Mouse (Mus musculus) layer of hippocampus, adult 8-10 months (tissue): ENCODE measurements around the gene Fam234b. TPM values are rescaled to one million over a fixed set of nuclear protein-coding genes. Genes with fewer than 3 reads are reported as not detected.

ENCODE experiments used
- DNase-seq, 2 experiments: peaks; one replicate each; pipeline ENCODE4 v3.0.0; 2022; ENCODE audit warnings: low spot score in 2 of 2
- total RNA-seq, 4 experiments: library from RNA; stranded (reverse); gene quantifications; 2 replicates each; pipeline ENCODE4 v1.2.4; 2022

Gene Fam234b
- total RNA-seq, 4 experiments from 2014 or later: 137 to 162 (median 153) TPM

DNA sequence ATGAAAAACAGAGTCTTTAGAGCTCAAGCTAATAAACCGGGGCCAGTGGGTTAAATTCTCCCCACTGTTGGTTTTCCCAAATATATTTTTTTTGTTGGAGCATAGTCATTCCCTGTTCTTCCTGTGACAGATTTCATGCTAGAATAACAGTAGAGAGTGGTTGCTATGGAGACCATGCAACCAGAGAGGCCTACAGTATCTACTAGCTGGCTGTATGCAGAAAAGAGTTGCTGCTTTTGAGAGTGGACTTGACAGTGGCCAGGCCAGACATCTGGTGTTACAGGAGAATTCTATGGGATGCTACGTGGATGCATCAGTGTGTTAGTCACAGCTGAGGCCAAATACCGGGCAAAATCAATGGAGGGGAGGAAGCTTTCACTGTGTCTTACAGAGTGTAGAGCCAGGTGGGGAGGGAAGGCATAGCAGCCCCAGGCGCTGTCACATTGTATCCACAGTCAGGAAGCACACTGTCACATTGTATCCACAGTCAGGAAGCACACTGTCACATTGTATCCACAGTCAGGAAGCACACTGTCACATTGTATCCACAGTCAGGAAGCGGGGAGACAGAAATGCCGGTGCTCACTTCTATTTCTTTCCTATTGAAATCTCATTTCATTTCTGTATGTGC, 26.1 kb downstream of the Fam234b start:
- no peak for DNase-seq

DNA sequence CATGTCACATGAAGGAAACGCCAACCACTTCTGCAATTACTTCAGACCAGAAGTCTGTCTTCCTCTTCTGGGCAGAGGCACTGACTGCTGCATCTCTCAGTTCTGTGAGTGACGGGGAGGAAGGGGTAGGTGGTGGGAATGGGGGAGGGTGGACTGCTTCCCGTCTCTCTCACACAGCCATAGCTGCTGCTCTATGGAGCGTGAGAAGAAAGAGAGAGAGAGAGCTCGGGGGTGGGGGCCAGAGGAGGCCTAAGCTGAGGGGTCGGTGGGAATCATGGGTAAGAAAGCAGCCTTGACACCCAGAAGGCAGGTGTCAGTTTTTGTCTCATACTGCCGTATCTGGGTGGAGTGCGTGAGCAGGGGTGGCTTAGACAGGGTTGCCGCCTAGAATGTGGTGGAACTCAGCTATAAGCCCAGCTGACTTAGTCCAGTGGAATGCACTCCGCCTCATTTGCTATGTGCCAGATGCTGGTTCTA, 30.7 kb downstream of the Fam234b start:
- no peak for DNase-seq

DNA sequence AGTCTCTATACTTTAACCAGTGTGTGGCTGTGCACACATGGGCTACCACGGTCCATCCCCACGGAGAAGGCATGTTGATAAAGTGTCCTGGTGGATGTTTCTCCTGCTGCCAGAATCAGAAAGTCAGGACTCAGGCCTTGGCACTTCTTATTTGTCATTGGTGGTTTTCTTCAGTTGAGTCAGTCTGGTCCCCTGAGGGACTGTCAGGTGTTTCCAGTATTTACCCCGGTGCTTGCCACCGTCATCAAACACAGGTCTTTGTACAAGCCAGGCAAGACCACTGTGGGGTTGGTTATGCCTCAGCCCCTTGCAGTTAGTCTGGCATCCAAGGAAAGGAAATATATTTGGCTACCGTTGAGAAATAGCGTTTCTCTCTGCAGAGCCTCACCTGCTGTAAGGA, 32.8 kb downstream of the Fam234b start:
- no peak for DNase-seq

DNA sequence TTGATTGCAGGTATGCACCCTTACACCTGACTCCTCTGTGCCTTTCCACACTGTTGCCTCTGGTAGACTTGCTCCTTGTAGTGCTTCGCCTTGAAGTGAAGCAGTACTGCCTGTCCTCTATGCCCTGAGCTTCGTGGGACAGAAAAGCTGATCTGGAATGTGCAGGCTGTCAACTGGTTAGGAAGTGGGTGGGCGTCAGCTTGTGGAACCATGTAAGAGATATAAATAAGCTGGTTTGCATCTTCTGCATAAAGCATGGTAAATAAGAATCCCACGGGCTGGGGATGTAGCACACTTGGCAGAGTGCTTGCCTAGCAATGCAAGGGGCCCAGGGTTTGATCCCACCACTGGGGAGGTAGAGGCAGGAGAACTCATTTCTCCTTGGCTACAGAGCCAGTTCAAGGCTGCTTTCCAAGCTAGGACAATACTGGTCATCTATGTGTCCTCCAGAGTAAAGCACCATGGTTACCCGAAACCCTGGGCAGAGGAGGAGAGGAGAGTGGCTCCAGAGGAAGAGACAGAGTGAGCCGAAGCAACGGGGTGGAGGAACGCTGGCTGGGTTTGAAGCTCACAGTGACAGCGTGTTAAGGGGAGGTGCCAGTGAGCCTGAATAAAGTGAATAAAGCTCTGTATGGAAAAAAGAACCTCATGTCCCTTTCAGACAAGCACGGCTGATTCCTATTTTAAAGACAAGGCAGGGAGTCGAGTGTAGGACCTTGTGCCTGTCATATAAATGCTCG, 34.8 kb downstream of the Fam234b start:
- DNase-seq: no peak

DNA sequence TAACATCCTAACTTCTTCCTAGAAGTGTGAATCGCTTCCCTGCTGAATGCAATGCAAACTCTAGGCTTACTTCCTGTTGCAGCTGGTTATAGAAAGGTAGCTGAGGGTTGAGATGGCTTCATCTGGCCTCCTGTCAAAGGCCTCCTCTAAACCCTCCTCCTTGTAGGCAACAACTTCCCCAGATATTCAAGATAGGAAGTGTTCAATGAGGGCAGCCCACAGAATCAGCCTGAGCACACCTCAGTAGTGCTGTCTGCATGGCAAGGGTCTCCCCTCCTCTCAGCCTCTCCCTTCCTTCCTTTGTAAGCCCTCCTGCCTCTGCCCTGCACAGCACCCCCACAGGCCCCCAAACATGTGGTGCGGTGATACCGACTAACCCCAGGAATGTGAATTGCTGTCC, 38.0 kb downstream of the Fam234b start:
- no peak for DNase-seq

DNA sequence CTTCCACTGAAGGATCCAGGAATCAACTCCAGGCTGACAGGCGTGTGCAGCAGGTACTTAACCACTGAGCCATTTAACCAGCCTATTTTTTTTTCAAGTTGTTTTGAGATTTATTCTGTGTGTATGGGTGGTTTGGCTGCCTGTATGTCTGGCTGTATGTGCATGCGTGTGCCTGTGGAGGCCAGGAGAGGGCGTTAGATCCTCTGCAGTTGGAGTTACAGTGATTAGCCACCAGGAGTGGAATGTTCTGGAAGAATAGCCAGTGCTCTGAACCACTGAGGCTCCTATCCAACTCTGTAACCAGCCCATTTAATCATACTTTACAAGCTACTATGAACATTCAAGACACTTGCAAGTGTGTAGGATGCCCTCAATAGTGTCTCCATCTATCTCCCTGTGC, 38.8 kb downstream of the Fam234b start:
- DNase-seq: no peak

DNA sequence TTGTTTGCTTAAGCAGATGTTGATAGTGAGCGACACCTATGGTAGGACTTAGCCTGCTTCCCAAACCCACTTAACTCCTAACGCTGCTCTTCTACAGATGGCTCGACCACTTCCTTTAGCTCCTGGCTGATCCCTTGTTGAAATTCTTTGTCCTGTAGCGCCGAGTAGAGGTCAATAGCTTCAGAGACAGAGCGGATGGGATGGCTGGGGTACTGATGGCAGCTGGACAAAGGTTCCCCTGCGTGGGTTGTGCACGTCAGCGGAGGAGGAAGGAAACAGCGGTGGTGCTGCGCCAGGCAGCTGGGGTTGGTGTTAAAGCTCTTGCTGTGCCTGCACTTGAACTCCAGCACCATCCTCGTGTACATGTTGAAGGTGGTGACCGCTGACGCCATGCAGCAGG, 39.5 kb downstream of the Fam234b start:
- no peak for DNase-seq

DNA sequence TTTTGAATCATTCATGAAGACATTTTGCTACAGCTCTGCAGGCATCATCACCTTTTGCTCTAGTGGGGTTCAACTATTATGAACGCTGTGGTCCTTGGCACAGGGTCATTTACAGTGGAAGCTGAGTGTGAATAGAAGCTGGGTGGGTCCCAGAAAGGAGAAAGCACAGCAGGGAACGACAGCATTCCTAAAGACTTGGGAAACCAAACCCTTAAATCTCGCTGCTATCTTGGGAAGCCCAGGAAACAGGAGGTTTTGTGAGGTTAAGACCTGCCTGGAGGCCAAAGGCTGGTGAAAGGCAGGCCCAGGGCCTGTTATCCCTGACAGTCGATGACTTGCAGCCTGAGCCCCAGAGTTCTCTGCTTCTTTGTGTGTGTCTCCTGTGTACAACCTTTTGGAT, 40.4 kb downstream of the Fam234b start:
- DNase-seq: no peak

DNA sequence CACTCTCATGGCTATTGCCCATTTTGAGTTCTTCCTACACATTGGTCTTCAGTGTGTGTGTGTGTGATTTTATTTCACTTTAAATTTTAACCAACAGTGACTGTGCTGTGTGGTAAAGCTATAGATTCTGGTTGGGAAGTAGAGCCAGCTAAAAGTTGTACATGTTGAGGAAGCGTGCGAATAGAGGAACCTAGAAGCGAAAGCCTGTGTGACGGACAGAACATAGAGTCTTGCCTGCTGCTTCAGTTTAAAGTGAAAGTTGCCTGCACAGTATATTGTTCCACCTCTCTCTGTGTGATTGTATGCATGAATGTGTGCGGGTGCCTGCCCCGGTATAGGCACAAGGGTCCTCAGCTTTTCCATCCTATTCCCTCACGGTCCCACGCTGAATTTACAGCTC, 42.6 kb downstream of the Fam234b start:
- no peak for DNase-seq

DNA sequence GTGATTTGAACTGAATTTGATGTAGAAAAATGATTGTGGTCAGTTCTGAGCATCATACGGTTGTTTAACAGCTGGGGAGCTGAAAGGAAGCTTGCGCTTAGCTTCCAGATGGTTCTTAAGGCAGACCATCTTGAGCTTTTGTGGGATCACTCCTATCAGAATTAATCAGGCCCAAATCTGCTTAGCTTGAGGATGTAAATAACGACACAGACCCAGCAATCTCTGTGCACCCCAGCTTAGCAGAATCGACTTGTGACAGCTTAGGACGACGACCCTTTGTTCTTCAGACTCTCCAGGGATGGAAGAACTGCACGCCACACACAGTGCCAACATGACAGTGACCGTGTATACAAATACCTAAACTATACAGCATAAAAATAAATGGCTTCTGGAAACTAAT, 47.8 kb downstream of the Fam234b start:
- no peak for DNase-seq

DNA sequence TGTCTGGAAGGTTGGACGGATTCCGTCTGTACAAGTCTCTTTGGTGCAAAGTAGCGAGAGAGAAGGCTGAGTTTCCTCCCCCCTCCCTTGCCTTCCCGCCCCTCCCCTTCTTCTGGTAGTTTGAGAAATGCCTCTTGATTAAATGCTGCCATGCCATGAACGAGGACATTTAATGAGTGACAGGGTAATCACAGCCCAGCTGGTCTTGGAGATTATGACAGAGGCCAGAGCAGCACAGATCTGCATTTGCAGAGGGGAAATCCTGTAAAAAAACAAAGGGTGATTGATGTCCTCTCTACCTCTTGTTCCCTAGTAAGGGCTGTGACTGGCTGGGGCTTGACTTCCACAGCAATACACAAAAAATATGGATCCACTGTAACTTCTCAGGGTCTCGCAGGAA, 50.1 kb downstream of the Fam234b start:
- DNase-seq: no peak

DNA sequence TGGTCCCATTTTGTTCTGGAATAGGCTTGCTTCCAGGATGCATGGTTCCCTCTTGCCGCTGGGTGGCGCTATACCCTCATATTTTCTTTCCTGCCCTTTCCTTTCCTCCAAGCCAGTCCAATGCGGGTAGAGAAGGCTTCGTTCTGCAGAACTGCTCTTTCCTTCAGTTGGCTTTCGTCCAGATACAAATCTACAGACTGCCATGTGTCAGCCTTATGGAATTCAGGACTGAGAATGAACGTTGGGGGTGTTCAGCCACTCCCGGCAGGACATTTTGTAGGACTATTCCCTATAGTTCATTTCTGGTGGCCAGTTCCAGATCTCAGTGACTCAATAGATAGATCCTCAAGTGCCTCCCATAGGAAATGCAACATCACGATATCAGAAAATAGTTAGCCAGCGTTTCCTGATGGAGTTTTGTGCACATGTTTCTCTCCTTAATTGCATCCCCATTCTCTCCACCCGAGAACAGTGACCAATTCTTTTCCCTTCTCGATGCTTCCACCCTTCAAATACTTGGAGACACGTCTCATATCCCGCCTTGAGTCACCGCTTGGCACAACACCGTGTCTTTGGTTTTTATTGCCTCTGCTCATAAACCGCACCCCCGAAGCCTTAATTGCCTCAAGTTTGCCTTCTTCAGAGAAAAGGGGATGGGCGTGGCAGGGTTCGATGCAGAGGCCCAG, 52.2 kb downstream of the Fam234b start:
- DNase-seq: peak; percentile 45 to 65

DNA sequence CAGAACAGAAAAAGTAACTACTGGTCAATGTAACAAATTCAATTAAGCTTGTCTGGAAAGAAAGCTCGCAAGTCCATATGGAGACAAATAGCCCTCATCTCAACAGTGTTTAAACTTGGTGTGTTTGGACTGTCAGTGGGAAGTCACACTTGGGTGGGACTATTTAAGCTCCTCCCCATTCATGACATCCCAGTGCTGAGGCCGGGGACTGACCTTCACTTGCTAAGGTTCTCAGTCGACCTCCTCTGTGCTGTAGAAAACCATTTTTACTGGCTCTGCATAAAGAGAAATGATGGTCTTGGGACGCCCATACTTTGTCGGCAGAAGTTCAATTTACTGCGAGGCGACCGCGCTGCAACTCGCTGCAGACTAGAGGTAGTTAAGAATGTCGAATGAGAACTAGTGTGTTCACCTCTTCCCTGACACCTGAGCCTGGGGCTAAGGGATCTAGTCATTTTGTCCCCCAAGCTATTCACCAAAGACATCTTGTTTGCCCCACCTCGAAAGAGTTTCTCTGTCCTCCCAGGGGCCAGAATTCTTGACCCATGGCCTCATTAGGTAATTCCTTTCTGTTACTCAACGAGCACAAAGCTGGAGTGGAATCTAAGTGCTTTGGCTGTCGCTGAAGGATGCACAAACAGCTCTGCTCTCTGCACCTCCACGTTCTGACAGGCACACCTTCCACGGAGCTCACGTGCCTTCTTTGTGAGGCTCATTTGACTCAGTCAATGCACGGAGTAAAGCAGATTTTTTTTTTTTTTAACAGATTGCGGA, 53.3 kb downstream of the Fam234b start:
- DNase-seq: no peak

DNA sequence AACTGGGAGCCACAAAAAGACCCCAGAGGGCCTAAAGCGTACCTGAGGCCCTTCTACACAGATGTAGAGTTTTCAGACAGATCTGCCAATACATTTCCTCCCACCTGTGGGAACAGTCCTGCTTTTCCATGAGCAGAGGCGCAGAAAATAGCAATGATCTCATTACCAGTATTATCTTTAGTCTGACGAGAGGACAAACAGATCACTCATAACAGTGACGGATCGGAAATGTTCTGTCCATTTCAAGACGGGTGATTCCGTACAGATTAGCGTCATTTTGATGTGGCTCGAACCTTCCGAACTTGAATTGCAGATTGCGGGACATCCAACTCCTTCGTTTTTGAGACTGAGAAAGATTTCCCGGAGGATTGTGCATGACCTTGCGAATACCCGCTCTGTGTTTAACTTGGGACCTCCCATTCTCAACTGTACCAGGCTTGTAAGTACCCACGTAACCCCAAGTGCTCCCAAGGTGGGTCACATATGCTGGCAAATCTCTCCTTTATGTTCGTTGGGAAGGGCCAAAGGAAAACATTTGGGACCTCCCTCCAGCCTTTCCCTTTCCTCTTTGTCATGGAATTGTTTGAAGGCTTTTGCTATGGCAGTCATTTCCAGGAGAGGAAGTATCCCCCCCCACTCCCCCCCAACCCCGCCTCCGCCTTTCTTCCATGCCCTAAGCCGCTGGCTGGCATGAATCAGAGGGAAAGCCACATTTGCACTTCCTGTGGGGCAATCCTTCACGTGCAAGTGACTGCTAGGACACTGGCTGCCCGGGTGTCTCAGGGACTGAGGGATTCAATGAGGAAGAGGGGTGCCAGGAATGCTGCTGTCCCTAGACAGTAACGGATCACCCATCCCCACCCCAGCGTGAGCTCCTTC, 54.3 kb downstream of the Fam234b start:
- no peak for DNase-seq

DNA sequence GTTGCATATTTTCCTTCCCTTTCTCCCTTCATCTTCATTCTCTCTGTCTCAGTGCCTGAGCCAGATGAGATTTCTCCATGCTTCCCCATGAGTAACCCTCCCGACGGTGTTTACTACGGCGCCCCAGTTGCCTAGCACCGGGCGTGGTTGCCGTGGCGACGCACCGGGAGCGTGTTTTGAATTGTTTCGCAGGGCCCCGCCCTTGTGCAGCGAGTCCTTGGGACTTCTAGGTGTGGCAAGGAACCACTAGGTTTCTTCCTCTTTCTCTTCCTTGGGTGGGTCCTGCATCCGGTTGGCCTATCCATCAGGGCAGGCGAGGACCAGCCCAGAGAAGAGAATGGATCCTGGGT, 54.9 kb downstream of the Fam234b start:
- peak; percentile 74 to 81 for DNase-seq

DNA sequence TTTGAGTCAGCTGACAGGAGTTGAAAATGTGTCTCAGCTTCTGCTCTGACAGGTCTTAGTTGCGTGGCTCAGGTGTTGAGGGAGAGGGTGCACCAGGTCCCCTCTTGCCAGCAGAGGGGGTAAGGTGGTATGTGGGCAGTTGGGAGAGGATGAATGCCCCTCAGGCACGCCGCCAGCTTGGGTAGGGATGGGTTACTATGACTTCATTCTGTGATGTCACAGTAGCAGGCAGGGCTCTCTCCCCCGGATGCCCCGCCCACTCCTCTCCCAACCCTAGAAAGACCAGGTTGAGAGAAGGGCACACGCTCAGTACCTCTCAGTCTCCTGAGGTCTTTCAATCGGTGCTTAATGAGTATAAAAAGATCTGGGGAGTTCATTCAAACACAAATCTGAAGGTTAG, 56.4 kb downstream of the Fam234b start, which contains the start of gene Gsg1:
TSS of gene Gsg1 (minus strand) at position 199 of the 400 bp plus-strand sequence.
- DNase-seq: no peak

DNA sequence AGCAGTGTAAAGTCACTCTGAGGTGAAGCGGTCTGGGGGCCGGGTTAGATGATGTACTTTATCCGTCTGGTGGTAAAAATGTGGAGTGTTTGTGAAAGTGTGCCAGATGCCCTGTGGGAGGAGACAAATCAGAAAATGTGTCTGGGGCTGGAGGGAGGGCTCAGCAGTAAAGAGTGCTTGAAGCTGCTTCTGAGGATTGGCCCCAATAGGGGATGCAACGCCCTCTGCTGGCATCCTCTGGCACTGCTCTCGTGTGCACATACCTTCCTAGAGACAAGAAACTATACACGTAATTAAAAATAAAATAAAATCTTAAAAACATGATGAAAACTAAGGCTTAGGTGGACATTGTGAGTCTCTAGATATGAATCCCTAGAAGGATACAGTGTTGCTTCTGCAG, 62.7 kb downstream of the Fam234b start:
- DNase-seq: no peak

DNA sequence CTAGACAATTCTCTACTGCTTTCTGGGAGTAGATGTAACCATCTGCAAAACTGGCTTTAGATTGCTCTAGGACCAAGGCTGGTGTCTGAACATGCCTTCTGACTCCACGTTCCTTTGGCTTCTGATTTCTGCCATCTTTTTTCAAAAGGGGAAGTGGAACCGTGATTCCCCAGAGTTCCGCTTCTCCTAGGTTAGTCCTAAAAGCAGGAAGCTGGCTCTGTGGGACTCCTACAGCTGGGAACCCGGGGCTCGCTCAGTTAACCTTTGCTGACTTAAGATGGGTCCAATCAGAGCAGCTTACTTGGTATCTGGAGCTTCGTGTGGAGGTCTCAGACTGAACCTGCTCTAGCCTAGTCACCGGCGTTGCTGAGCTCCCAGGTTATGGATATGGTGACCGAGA, 63.3 kb downstream of the Fam234b start:
- DNase-seq: no peak

DNA sequence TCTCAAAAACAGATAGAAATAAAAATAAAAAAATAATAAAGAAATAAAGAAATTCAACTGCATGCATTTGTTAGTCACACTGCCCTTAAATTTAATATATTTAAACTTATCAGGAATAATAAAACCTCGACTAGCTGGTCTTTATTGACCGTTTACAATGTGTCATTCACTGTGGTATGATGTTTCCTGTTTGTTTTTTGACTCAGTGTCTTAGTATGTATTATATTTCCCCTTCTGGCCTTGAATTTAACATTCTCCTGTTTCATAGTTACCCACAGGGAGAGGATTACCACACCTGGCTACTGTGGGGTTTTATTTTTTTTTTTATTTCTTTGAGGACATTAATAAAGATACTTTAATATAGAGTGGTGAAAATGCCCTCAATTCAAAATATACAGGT, 64.8 kb downstream of the Fam234b start:
- no peak for DNase-seq

DNA sequence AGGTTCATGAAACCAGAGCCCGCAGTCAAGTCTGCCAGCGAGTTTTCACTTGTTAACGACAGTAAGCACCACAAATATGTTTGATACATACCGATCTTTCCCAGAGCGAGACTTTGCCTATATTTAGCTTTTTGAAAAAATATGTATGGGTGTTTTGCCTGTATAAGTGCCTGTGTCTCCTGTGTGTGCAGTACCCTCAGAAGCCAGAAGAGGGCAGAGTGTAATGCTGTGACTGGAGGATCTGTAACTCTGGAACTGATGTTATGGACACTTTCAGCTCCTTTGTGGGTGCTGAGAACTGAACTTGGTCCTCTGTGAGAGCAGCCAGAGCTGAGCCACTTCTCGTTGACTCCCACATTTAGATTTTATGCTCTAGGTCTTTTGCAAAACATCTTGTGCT, 66.4 kb downstream of the Fam234b start:
- DNase-seq: no peak

DNA sequence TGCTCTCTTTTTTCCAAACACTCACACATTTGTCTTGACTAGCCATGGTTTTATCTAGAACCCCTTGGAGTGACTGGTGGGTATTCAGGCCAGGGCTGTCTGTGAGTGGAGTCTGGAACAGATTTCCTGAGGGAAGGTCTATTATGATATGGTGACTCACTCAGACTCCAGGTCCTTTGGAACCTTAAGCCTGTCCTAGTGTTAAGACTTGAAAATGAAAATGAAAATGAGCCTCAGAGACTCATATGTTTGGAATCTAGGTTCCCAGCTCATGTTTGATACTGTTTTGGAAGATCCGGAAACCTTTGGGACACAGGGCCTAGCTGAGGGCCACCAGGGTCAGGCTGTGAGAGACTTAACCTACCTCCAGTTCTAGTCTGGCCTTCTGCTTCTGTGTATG, 68.3 kb downstream of the Fam234b start:
- DNase-seq: no peak
